Mouse (Mus musculus) thymus, adult 2 months (tissue): Measurements from ENCODE around the gene Dnah6. TPM values are rescaled to one million over a fixed set of nuclear protein-coding genes. Genes with fewer than 3 reads are reported as not detected.

Experiments
- DNase-seq: peaks from one replicate; pipeline ENCODE4 v3.0.0; 2021
- H3K27ac ChIP-seq: fragments of 200-500 bp; 2 replicates; pipeline ENCODE4 v1.5.1; 2012; ENCODE audit warnings: low read length, control low read depth; ENCODE audit not compliant: control insufficient read depth, insufficient read depth
- H3K27me3 ChIP-seq: fragments of 200-500 bp; 2 replicates; pipeline ENCODE4 v1.6.1; 2012; ENCODE audit warnings: mild to moderate bottlenecking, low read length, moderate library complexity, mixed read lengths; ENCODE audit not compliant: control insufficient read depth, insufficient read depth
- H3K36me3 ChIP-seq: fragments of 200-500 bp; 2 replicates; pipeline ENCODE4 v1.6.1; 2012; ENCODE audit warnings: mild to moderate bottlenecking, low read length, moderate library complexity; ENCODE audit not compliant: control insufficient read depth, insufficient read depth
- H3K4me1 ChIP-seq: fragments of 200-500 bp; replicated peaks from 2 replicates; pipeline ENCODE4 v1.6.1; 2012; ENCODE audit warnings: low read length; ENCODE audit not compliant: control insufficient read depth, insufficient read depth
- H3K4me3 ChIP-seq: fragments of 200-500 bp; 2 replicates; pipeline ENCODE4 v1.5.1; 2012; ENCODE audit warnings: mild to moderate bottlenecking, low read length, control low read depth, moderate library complexity; ENCODE audit not compliant: control insufficient read depth, insufficient read depth
- CTCF ChIP-seq: fragments of 200-500 bp; IDR thresholded peaks from 2 replicates; pipeline ENCODE4 v1.5.1; 2012; ENCODE audit warnings: mild to moderate bottlenecking, control low read depth, low read length, moderate library complexity, borderline replicate concordance; ENCODE audit not compliant: control insufficient read depth, poor library complexity, insufficient read depth; ENCODE audit errors: extremely low read depth
- POLR2A ChIP-seq: fragments of 200-500 bp; IDR thresholded peaks from 2 replicates; pipeline ENCODE4 v1.6.1; 2012; ENCODE audit warnings: mild to moderate bottlenecking, low read length, control low read depth, moderate library complexity; ENCODE audit not compliant: control insufficient read depth, poor library complexity, insufficient read depth; ENCODE audit errors: extremely low read depth
- WGBS: fragments of 180-500 bp; shearing (Covaris S2); methylation state at CpG from one replicate; pipeline ENCODE4 v1.1.7; 2018; 5-methylcytosine and 5-hydroxymethylcytosine counted together
- polyA plus RNA-seq: library from polyadenylated mRNA; depleted of rRNA; stranded (reverse); fragments of >200 nt; gene quantifications from 2 replicates; pipeline ENCODE4 v1.2.3, GENCODE M21; 2012

The Dnah6 gene
- polyA plus RNA-seq, 1 experiment, result 0.11 TPM

DNA sequence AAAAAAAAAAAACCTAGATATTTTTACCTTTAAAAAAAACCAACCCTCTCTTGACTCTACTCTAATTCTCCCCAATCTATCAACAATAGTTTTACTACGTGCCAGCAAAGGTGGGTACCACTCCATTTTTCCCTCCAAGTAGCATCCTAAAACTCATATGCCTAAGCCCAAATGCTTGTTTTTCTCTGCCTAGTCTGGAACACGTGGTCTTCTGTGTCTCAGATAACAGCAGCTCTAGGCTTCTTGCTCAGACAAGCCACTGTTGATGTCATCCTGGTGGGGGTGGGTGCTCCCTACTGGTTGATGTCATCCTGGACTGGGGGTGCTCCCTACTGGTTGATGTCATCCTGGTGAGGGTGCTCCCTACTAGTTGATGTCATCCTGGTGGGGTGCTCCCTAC lies 17.7 kb downstream of the Dnah6 start:
- 88% methylated on average over 2 of the region's 2 CpGs for WGBS
- Histone ChIP-seq H3K27me3 (no peaks in the 10 kb centered on the region), H3K4me3 (no peak overlapping the region), H3K4me1 (no peaks in the 10 kb centered on the region), H3K27ac (no peak overlapping the region), H3K36me3 (no peaks in the 10 kb centered on the region)
- DNase-seq, result no peak
- TF ChIP-seq POLR2A (no peak), CTCF (no peak)

DNA sequence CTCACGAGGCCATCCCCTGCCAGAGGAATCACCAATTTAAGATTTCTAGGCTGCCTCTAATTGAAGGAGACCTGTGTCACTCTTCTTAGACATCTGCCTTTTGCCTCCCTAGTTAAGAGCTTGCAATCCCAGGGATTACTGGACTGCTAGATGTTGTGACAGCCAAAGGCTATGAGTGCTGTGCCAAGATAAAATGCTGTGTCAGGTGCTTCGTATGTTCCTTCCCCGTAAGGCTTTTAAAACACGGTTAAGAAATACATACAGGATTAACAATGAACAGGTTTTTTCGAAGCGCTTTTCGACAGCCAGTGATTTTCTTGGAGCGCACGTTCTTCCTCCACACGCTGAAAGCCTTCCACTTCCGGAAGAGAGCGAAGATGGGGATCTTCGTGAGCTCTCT lies 26.2 kb downstream of the Dnah6 start:
- 95% methylated on average over 13 of the region's 13 CpGs for WGBS
- no peaks in the 10 kb centered on the region for H3K4me1 ChIP-seq
- no peaks in the 10 kb centered on the region; the same call in 1 of the 2 replicates for H3K27me3 ChIP-seq
- TF ChIP-seq CTCF (no peak), POLR2A (no peak)
- no peak overlapping the region for H3K27ac ChIP-seq
- H3K4me3 ChIP-seq, result no peak overlapping the region
- no peaks in the 10 kb centered on the region for H3K36me3 ChIP-seq
- DNase-seq, result no peak

DNA sequence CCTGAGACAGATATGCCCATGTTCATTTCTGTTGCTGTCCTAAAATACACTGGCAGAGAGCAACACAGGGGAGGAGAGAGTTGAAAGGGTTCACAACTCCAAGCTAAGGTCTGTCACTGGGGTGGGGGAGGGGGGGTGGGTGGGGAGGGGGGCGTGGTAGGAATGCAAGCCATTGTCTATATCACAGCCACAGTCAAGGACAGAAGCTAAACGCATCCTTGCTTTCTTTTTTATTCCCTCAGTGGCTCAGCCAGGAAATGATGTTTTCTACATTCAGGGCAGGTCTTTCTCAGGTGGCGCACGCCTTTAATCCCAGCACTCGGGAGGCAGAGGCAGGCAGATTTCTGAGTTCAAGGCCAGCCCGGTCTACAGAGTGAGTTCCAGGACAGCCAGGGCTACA lies 30.7 kb downstream of the Dnah6 start:
- Histone ChIP-seq H3K27me3 (no peaks in the 10 kb centered on the region), H3K36me3 (no peaks in the 10 kb centered on the region), H3K4me3 (no peak overlapping the region), H3K4me1 (no peaks in the 10 kb centered on the region), H3K27ac (no peak overlapping the region)
- 82% methylated on average over 6 of the region's 6 CpGs for WGBS
- no peak for TF ChIP-seq POLR2A
- TF ChIP-seq CTCF, result no peak
- DNase-seq, result no peak

DNA sequence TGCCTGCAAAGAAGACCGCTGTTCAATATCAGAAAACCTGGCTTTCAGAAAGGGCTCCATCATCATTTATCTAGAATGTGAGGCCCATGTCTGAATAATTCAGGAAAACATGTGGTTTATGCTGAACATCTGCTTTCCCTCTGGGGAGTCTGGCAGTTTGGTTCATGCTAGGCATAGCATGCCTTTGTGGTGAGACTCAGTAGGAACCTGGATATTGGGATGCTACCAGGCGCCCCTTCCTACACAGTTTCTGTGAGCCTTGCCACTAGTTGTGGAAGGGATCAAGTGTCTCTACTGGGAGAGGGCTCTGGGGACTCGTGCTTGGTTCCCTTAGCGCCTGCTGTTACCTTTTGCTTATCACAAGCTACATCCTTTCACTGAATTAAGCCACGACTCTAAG lies 37.2 kb downstream of the Dnah6 start:
- Histone ChIP-seq H3K27me3 (no peaks in the 10 kb centered on the region), H3K27ac (no peak overlapping the region), H3K36me3 (no peaks in the 10 kb centered on the region), H3K4me3 (no peak overlapping the region), H3K4me1 (no peaks in the 10 kb centered on the region)
- no peak for DNase-seq
- TF ChIP-seq POLR2A (no peak), CTCF (no peak)
- 62% methylated on average over 5 of the region's 5 CpGs for WGBS

DNA sequence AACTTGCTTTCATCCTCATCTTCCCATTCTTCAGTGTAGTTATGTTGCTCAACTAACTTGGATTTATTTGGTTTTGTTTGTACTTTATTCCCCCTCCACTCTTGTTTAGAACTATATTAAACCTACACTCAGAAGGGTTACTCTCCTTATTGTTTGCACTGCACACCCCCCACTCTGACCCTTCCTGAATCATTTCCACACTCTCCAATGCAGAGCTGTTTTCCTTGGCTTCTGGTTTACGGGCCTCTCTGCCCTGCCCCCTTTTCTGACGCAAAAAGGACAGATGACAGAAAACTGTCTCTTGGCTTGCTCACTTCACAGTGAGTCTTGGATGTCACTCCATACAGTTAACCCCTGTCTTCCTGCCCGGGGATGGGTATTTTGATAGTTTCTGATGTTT lies 38.5 kb downstream of the Dnah6 start:
- 95% methylated on average over 3 of the region's 3 CpGs for WGBS
- no peaks in the 10 kb centered on the region for H3K27me3 ChIP-seq
- no peak for DNase-seq
- TF ChIP-seq POLR2A (no peak), CTCF (no peak)
- no peak overlapping the region for H3K27ac ChIP-seq
- H3K36me3 ChIP-seq, result no peaks in the 10 kb centered on the region
- no peaks in the 10 kb centered on the region for H3K4me1 ChIP-seq
- H3K4me3 ChIP-seq, result no peak overlapping the region

DNA sequence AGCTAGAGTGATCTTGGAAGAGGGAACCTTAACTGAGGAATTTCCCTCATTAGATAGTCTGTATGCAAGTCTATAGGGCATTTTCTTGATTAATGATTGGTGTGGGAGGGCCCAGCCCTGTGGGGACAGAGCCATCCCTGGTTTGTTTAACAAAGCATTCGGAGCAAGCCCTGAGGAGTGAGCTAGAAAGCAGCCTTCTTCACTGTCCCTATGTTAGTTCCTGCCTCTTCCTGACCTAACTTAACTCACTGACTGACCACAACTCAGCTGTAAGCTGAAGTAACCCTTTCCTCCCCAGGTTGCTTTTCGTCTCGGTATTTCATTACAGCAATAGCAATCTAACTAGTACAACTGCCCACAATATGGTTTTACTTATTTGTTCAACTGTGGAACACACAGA lies 39.0 kb downstream of the Dnah6 start:
- no peaks in the 10 kb centered on the region for H3K27me3 ChIP-seq
- DNase-seq, result no peak
- H3K36me3 ChIP-seq, result no peaks in the 10 kb centered on the region
- H3K27ac ChIP-seq, result no peak overlapping the region
- TF ChIP-seq POLR2A (no peak), CTCF (no peak)
- no peak overlapping the region for H3K4me3 ChIP-seq
- 43% methylated on average over 3 of the region's 3 CpGs for WGBS
- no peaks in the 10 kb centered on the region for H3K4me1 ChIP-seq

DNA sequence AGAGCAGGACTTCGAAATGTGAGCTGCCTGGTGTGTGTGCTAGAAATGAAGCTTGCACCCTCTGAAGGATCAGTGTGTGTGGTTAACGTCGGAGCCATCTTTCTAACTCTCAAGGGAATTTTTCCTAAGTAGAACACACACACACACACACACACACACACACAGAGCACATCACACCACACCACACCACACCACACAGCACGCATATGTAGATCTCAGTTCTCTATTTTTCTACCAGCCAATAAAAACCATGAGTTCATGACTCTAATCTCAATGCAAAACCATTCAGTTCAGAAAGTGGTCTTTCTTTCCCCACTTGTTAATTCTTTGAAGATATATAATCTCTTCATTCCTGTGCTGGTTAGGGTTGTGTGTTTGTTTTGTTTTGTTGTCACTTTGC lies 39.4 kb downstream of the Dnah6 start:
- H3K27me3 ChIP-seq, result no peaks in the 10 kb centered on the region
- no peak overlapping the region for H3K4me3 ChIP-seq
- no peak overlapping the region for H3K27ac ChIP-seq
- TF ChIP-seq POLR2A (no peak), CTCF (no peak)
- H3K4me1 ChIP-seq, result no peaks in the 10 kb centered on the region
- WGBS, result 76% methylated on average over 4 of the region's 4 CpGs
- DNase-seq, result no peak
- H3K36me3 ChIP-seq, result no peaks in the 10 kb centered on the region

DNA sequence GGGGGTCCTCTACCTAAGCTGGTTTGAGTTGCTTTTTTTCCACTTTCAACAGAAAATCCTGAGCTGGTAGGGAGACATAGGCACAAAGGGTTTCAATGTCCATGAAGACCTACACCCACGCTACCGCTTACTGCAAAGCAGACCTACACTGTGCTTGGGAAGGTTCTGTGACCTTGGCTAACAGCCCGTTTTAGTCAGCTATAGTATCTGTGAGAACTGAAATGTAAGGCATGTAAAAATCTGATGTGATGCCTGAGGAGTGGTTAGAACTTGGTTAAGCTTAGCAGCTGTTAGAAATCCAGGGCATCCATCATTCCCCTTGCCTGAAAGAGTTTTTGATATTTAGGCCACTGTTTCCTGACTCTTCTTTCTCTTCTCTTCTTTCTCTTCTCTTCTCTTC lies 46.3 kb downstream of the Dnah6 start:
- H3K4me1 ChIP-seq, result no peaks in the 10 kb centered on the region
- no peak overlapping the region for H3K27ac ChIP-seq
- DNase-seq, result no peak
- TF ChIP-seq POLR2A (no peak), CTCF (no peak)
- H3K4me3 ChIP-seq, result no peak overlapping the region
- H3K36me3 ChIP-seq, result no peaks in the 10 kb centered on the region
- 85% methylated on average over 3 of the region's 3 CpGs for WGBS
- H3K27me3 ChIP-seq, result no peaks in the 10 kb centered on the region
